Mouse (Mus musculus): ENCODE results near the gene Amh. TPM values are rescaled to one million over a fixed set of nuclear protein-coding genes. Genes with fewer than 3 reads are reported as not detected.

The Amh gene
- polyA plus RNA-seq, 1 experiment: 0.62 TPM

- DNase-seq (ENCODE audit: low spot score): no peak
These were observed 19.1 kb upstream of the Amh start for GRCm38 (mm10) chr10:80785963-80786362.

GRCm38 (mm10) chr10:80787517-80787916, 17.5 kb upstream of the Amh start:
- DNase-seq (ENCODE audit: low spot score): no peak

- DNase-seq (ENCODE audit: low spot score): no peak
These were observed 14.2 kb upstream of the Amh start for GRCm38 (mm10) chr10:80790761-80791404.

- no peak for DNase-seq (ENCODE audit: low spot score)
These were observed 13.4 kb upstream of the Amh start for GRCm38 (mm10) chr10:80791476-80792174.

- DNase-seq (ENCODE audit: low spot score): no peak
These were observed 12.6 kb upstream of the Amh start for GRCm38 (mm10) chr10:80792175-80793032.

- DNase-seq (ENCODE audit: low spot score): no peak
These were observed 11.8 kb upstream of the Amh start for GRCm38 (mm10) chr10:80793033-80793784.

GRCm38 (mm10) chr10:80793803-80794202, 11.2 kb upstream of the Amh start:
- DNase-seq (ENCODE audit: low spot score): no peak

GRCm38 (mm10) chr10:80794750-80795149, 10.3 kb upstream of the Amh start:
- no peak for DNase-seq (ENCODE audit: low spot score)

GRCm38 (mm10) chr10:80796307-80796848, 8.7 kb upstream of the Amh start:
- no peak for DNase-seq (ENCODE audit: low spot score)

GRCm38 (mm10) chr10:80797186-80798149, 7.6 kb upstream of the Amh start:
- no peak for DNase-seq (ENCODE audit: low spot score)

- peak; percentile 96 for DNase-seq (ENCODE audit: low spot score)
These were observed 6.7 kb upstream of the Amh start, which contains the start of the genes Sf3a2 and Plekhj1 for GRCm38 (mm10) chr10:80798150-80799006. TSS of gene Sf3a2 (plus strand) at chr10:80798198. TSS of gene Plekhj1 (minus strand) at chr10:80798626.

- DNase-seq (ENCODE audit: low spot score): no peak
These were observed 5.9 kb upstream of the Amh start for GRCm38 (mm10) chr10:80799070-80799566.

- DNase-seq (ENCODE audit: low spot score): no peak
These were observed 2.7 kb upstream of the Amh start for GRCm38 (mm10) chr10:80802204-80802912.

- no peak for DNase-seq (ENCODE audit: low spot score)
These were observed 2.0 kb upstream of the Amh start for GRCm38 (mm10) chr10:80802996-80803395.

GRCm38 (mm10) chr10:80804340-80804739, 703 bp upstream of the Amh start:
- no peak for DNase-seq (ENCODE audit: low spot score)

- no peak for DNase-seq (ENCODE audit: low spot score)
These were observed 279 bp downstream of the Amh start for GRCm38 (mm10) chr10:80805322-80805721.

- no peak for DNase-seq (ENCODE audit: low spot score)
These were observed 882 bp downstream of the Amh start for GRCm38 (mm10) chr10:80805925-80806324.

GRCm38 (mm10) chr10:80806341-80807056, 1.5 kb downstream of the Amh start:
- DNase-seq (ENCODE audit: low spot score): no peak

Measured in urinary bladder, adult 2 months (tissue).